Mouse (Mus musculus): Measurements from ENCODE around the gene Zdhhc4. TPM values are rescaled to one million over a fixed set of nuclear protein-coding genes. Genes with fewer than 3 reads are reported as not detected.

Gene Zdhhc4
- polyA plus RNA-seq, 1 experiment from 2014 or later, result 36.4 TPM

DNA sequence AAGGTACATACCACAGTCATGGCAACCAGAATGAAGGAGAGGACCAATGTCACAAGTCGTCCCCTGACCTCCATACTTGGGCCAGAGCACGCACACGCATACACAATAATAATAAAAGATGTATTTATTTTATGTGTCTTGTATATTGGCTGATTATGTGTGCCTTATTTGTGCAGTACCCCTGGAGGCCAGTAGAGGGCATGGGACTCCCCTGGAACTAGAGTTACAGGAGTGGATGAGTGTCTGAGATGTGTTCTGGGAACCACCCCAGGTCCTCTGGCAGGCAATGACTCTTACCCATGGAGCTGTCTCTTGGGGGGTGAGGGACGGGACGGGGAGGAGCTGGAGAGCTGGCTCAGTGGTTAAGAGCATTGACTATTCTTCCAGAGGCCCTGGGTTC lies 30.9 kb upstream of the Zdhhc4 start:
- H3K4me3 ChIP-seq (replicated peaks), result no peak overlapping the region
- WGBS (ENCODE audit: insufficient replicate concordance), result 42% methylated on average over 5 of the region's 5 CpGs
- H3K9me3 ChIP-seq (replicated peaks), result no peaks in the 10 kb centered on the region
- ATAC-seq (ENCODE audit: low read depth), result no peak
- H3K4me2 ChIP-seq, result no peak overlapping the region
- H3K4me1 ChIP-seq (replicated peaks), result peaks cover 15% of the 10 kb centered on the region; the same call in 1 of the 2 replicates
- peaks cover 81% of the 10 kb centered on the region for H3K27me3 ChIP-seq
- no peak overlapping the region for H3K27ac ChIP-seq
- H3K36me3 ChIP-seq, result no peaks in the 10 kb centered on the region
- no peak for DNase-seq
- H3K9ac ChIP-seq, result no peak overlapping the region

GRCm38 (mm10) chr5:143359263-143359662 lies 30.2 kb upstream of the Zdhhc4 start:
- peaks cover 73% of the 10 kb centered on the region for H3K27me3 ChIP-seq
- H3K4me2 ChIP-seq, result no peak overlapping the region
- no peak overlapping the region for H3K4me3 ChIP-seq (replicated peaks)
- no peaks in the 10 kb centered on the region for H3K36me3 ChIP-seq
- peaks cover 12% of the 10 kb centered on the region; the same call in 1 of the 2 replicates for H3K4me1 ChIP-seq (replicated peaks)
- WGBS (ENCODE audit: insufficient replicate concordance), result 26% methylated on average over 7 of the region's 7 CpGs
- H3K9me3 ChIP-seq (replicated peaks), result no peaks in the 10 kb centered on the region
- H3K9ac ChIP-seq, result no peak overlapping the region
- DNase-seq (no peak), ATAC-seq (ENCODE audit: low read depth) (no peak)
- no peak overlapping the region for H3K27ac ChIP-seq

GRCm38 (mm10) chr5:143357564-143357963 lies 28.5 kb upstream of the Zdhhc4 start:
- 7% methylated on average over 28 of the region's 28 CpGs for WGBS (ENCODE audit: insufficient replicate concordance)
- Histone ChIP-seq H3K9me3 (replicated peaks) (no peaks in the 10 kb centered on the region), H3K27me3 (peaks cover 56% of the 10 kb centered on the region), H3K4me1 (replicated peaks) (peaks cover 7% of the 10 kb centered on the region; the same call in 1 of the 2 replicates), H3K27ac (no peak overlapping the region), H3K4me2 (no peak overlapping the region), H3K4me3 (replicated peaks) (no peak overlapping the region), H3K9ac (no peak overlapping the region), H3K36me3 (no peaks in the 10 kb centered on the region)
- ATAC-seq (ENCODE audit: low read depth) (no peak), DNase-seq (no peak)

DNA sequence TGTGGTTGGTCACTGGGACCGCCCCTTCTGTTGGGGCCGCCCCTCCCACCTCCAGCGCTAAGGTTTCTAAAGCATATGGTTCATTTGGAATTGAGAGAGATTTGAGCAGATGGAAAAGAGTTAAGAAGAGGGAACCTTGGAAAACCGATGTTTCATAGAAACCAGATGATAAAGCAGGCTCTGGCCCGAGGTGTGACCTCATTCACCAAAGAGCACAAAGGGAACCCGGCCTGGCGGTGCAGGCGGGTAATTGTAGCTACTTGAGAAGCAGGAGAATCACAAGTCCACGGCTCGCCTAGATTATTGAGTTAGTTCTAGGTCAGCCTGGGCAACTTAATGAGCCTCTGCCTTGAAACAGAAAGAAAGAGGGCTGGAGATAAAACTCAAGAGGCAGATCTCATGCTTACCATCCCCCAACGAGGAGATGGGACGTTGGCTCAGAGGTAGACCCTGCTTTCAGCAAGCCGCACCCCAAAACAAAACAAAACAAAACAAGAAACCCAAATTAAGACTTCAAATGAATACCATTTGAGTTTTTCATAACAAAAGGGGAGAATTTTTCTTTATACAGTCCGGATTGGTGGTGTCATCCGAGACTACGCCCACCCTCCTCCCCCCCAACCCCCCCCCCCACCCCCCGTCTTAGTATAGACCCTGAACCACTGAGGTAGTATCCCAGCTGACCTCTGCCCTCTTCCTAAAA lies 27.8 kb upstream of the Zdhhc4 start, which contains the start of gene Grid2ip:
Grid2ip (plus strand) TSS at position 653 of the 703 bp plus-strand sequence.
- Histone ChIP-seq H3K4me1 (replicated peaks) (peaks cover 7% of the 10 kb centered on the region; the same call in 1 of the 2 replicates), H3K27ac (no peak within 1 kb of the TSS), H3K4me3 (replicated peaks) (no peak within 1 kb of the TSS), H3K9ac (no peak within 1 kb of the TSS), H3K27me3 (peaks cover 50% of the 10 kb centered on the region), H3K4me2 (no peak within 1 kb of the TSS), H3K9me3 (replicated peaks) (no peaks in the 10 kb centered on the region), H3K36me3 (no peaks in the 10 kb centered on the region)
- ATAC-seq (ENCODE audit: low read depth) (no peak), DNase-seq (no peak)
- 21% methylated on average over 17 of the region's 17 CpGs for WGBS (ENCODE audit: insufficient replicate concordance)

- no peak overlapping the region for H3K27ac ChIP-seq
- no peak overlapping the region for H3K4me3 ChIP-seq (replicated peaks)
- DNase-seq, result no peak
- H3K4me1 ChIP-seq (replicated peaks), result peaks cover 7% of the 10 kb centered on the region; the same call in 1 of the 2 replicates
- WGBS (ENCODE audit: insufficient replicate concordance), result 28% methylated on average over 5 of the region's 5 CpGs
- no peak for ATAC-seq (ENCODE audit: low read depth)
- no peak overlapping the region for H3K4me2 ChIP-seq
- H3K36me3 ChIP-seq, result no peaks in the 10 kb centered on the region
- 0 out of 2 replicates have a peak, but pooled peaks cover under 1% of the 10 kb centered on the region for H3K9me3 ChIP-seq (replicated peaks)
- peaks cover 46% of the 10 kb centered on the region for H3K27me3 ChIP-seq
- H3K9ac ChIP-seq, result no peak overlapping the region
Measured at GRCm38 (mm10) chr5:143356017-143356416, 27.0 kb upstream of the Zdhhc4 start.

- Histone ChIP-seq H3K4me2 (no peak overlapping the region), H3K9ac (no peak overlapping the region), H3K27ac (no peak overlapping the region), H3K27me3 (no peaks in the 10 kb centered on the region), H3K36me3 (no peaks in the 10 kb centered on the region), H3K9me3 (replicated peaks) (peaks cover 10% of the 10 kb centered on the region; the same call in 1 of the 2 replicates), H3K4me1 (replicated peaks) (no peaks in the 10 kb centered on the region), H3K4me3 (replicated peaks) (no peak overlapping the region)
- ATAC-seq (ENCODE audit: low read depth) (no peak), DNase-seq (no peak)
- 73% methylated on average over 8 of the region's 8 CpGs for WGBS (ENCODE audit: insufficient replicate concordance)
Measured at GRCm38 (mm10) chr5:143346367-143346766, 17.3 kb upstream of the Zdhhc4 start.

- DNase-seq (no peak), ATAC-seq (ENCODE audit: low read depth) (no peak)
- Histone ChIP-seq H3K4me3 (replicated peaks) (no peak overlapping the region), H3K4me1 (replicated peaks) (no peaks in the 10 kb centered on the region), H3K27ac (no peak overlapping the region), H3K4me2 (no peak overlapping the region), H3K9ac (no peak overlapping the region), H3K36me3 (no peaks in the 10 kb centered on the region), H3K9me3 (replicated peaks) (no peaks in the 10 kb centered on the region), H3K27me3 (peaks cover 10% of the 10 kb centered on the region)
- 42% methylated on average over 6 of the region's 6 CpGs for WGBS (ENCODE audit: insufficient replicate concordance)
Measured at GRCm38 (mm10) chr5:143339603-143340002, 10.5 kb upstream of the Zdhhc4 start.

GRCm38 (mm10) chr5:143336559-143336958 lies 7.5 kb upstream of the Zdhhc4 start:
- 51% methylated on average over 6 of the region's 6 CpGs for WGBS (ENCODE audit: insufficient replicate concordance)
- no peak overlapping the region for H3K9ac ChIP-seq
- no peaks in the 10 kb centered on the region for H3K36me3 ChIP-seq
- H3K4me2 ChIP-seq, result no peak overlapping the region
- H3K4me1 ChIP-seq (replicated peaks), result 0 out of 2 replicates have a peak, but pooled peaks cover 2% of the 10 kb centered on the region
- no peak overlapping the region for H3K27ac ChIP-seq
- no peak for ATAC-seq (ENCODE audit: low read depth)
- H3K9me3 ChIP-seq (replicated peaks), result no peaks in the 10 kb centered on the region
- H3K27me3 ChIP-seq, result peaks cover 10% of the 10 kb centered on the region
- no peak for DNase-seq
- no peak overlapping the region for H3K4me3 ChIP-seq (replicated peaks)

DNA sequence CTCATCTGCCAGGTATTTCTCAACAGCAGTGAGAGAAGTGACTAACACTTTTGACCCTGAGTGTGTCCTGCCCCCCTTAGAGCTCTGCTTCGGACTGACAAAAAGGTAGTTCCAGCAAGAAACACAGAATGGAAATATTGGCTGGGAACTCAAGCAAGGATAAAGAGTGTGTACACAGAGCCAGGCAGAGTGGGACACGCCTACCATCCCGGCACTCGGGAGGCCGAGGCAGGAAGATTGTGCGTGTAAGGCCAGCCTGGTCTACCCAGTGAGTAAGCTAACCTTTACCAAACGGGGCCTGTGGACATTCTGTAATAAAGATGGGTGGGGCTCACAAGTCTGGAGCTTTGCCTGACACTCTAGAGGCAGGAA lies 6.0 kb upstream of the Zdhhc4 start:
- Histone ChIP-seq H3K36me3 (no peaks in the 10 kb centered on the region), H3K4me2 (no peak overlapping the region), H3K27ac (no peak overlapping the region), H3K4me3 (replicated peaks) (no peak overlapping the region), H3K9me3 (replicated peaks) (no peaks in the 10 kb centered on the region), H3K27me3 (peaks cover 8% of the 10 kb centered on the region), H3K9ac (no peak overlapping the region), H3K4me1 (replicated peaks) (peaks cover 4% of the 10 kb centered on the region)
- 60% methylated on average over 7 of the region's 7 CpGs for WGBS (ENCODE audit: insufficient replicate concordance)
- DNase-seq (no peak), ATAC-seq (ENCODE audit: low read depth) (no peak)

DNA sequence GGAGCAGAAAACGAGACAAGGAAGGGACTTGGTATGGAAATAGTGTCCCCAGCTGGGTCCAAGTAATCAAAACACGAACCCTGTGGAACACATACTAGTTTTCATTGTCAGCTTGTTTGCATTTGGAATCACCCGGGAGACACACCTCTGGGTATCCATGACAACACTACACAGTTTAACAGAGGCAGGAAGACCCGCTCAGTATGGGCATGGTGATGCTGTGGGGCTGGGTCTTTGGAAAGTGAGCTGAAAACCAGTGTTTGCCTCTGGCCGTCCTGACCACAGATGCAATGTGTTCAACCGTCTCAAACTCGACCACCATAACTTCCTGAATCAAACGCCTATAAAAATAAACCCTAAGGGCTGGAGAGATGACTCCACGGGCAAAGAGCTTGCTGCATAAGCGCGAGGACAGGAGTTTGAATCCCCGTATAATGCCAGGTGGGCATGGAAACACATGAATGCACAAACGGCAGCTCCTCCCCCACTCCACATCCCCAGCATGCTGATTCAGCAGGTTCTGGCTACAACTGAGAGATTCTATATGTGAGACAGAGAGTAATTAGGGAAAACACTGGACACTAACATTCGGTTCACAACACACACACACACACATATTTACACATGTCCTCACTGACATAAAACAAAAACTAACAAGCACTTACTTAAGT lies 5.5 kb upstream of the Zdhhc4 start:
- no peak for ATAC-seq (ENCODE audit: low read depth)
- Histone ChIP-seq H3K9ac (no peak overlapping the region), H3K4me3 (replicated peaks) (no peak overlapping the region), H3K36me3 (no peaks in the 10 kb centered on the region), H3K4me2 (no peak overlapping the region), H3K27me3 (peaks cover 6% of the 10 kb centered on the region), H3K27ac (no peak overlapping the region), H3K4me1 (replicated peaks) (peaks cover 9% of the 10 kb centered on the region), H3K9me3 (replicated peaks) (no peaks in the 10 kb centered on the region)
- WGBS (ENCODE audit: insufficient replicate concordance), result 44% methylated on average over 14 of the region's 14 CpGs
- DNase-seq, result no peak

DNA sequence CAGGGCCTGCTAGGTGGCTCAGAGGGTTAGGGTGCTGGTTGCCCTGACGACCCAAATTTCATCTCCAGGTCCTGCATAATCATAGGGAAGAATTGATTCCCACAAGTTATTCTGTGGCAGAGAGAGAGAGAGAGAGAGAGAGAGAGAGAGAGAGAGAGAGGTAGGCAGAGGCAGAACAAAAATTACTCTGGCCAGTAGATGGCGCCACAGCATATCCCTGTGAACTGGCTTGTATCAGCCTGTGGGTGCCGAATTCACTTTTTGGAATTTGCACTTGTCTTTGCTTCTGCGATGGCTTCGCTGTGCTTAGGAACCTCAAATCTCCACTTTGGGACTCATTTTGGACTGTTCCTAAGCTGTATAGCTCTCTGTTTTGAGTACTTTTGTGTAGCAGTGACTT lies 4.8 kb upstream of the Zdhhc4 start:
- H3K9ac ChIP-seq, result no peak overlapping the region
- H3K4me1 ChIP-seq (replicated peaks), result peaks cover 10% of the 10 kb centered on the region
- 5% methylated on average over 5 of the region's 5 CpGs for WGBS (ENCODE audit: insufficient replicate concordance)
- no peak overlapping the region for H3K27ac ChIP-seq
- H3K4me3 ChIP-seq (replicated peaks), result no peak overlapping the region
- no peaks in the 10 kb centered on the region for H3K9me3 ChIP-seq (replicated peaks)
- H3K4me2 ChIP-seq, result peak overlapping the region; percentile 26; the same call in 1 of the 2 replicates
- ATAC-seq (ENCODE audit: low read depth) (no peak), DNase-seq (peak; percentile 49)
- H3K27me3 ChIP-seq, result peaks cover 6% of the 10 kb centered on the region
- H3K36me3 ChIP-seq, result no peaks in the 10 kb centered on the region

- H3K27ac ChIP-seq, result no peak overlapping the region
Measured at GRCm38 (mm10) chr5:143317288-143317610, 11.8 kb downstream of the Zdhhc4 start.

More at GRCm38 (mm10) chr5:143317288-143317610, 11.8 kb downstream of the Zdhhc4 start:
- 82% methylated on average over 8 of the region's 8 CpGs for WGBS (ENCODE audit: insufficient replicate concordance)
- Histone ChIP-seq H3K27me3 (no peaks in the 10 kb centered on the region), H3K4me3 (replicated peaks) (no peak overlapping the region), H3K9ac (no peak overlapping the region), H3K4me1 (replicated peaks) (peaks cover 31% of the 10 kb centered on the region), H3K36me3 (peaks cover 80% of the 10 kb centered on the region), H3K4me2 (no peak overlapping the region), H3K9me3 (replicated peaks) (no peaks in the 10 kb centered on the region)
- ATAC-seq (ENCODE audit: low read depth), result no peak
- no peak for DNase-seq
